Mouse (Mus musculus) midbrain, embryonic 11.5 days (tissue): Measurements from ENCODE around the gene Fam189b. TPM values are rescaled to one million over a fixed set of nuclear protein-coding genes. Genes with fewer than 3 reads are reported as not detected.

Experiments used
- ATAC-seq: fragments of 200-750 bp; cut with Nextera tagmentation; 2 replicates; pipeline ENCODE4 v1.8.0; 2017; ENCODE audit warnings: moderate TSS enrichment, moderate library complexity; ENCODE audit not compliant: low FRiP score
- DNase-seq: peaks from one replicate; pipeline ENCODE4 v3.0.0; 2015; ENCODE audit warnings: low spot score; ENCODE audit errors: missing footprints
- H3K27ac ChIP-seq: fragments of 300-500 bp; sonication (generic); 2 replicates; pipeline ENCODE4 v1.5.1; 2014; ENCODE audit warnings: low read depth, low read length
- H3K27me3 ChIP-seq: fragments of 300-500 bp; sonication (generic); 2 replicates; pipeline ENCODE4 v1.6.1; 2014; ENCODE audit warnings: mild to moderate bottlenecking, low read length, moderate library complexity, mixed read lengths; ENCODE audit not compliant: control insufficient read depth, insufficient read depth
- H3K36me3 ChIP-seq: fragments of 300-500 bp; sonication (generic); 2 replicates; pipeline ENCODE4 v1.6.1; 2014; ENCODE audit warnings: mild to moderate bottlenecking, low read length, moderate library complexity, mixed read lengths; ENCODE audit not compliant: control insufficient read depth, insufficient read depth
- H3K4me1 ChIP-seq: fragments of 300-500 bp; sonication (generic); 2 replicates; pipeline ENCODE4 v1.6.1; 2014; ENCODE audit warnings: low read length; ENCODE audit not compliant: control insufficient read depth, insufficient read depth
- H3K4me2 ChIP-seq: fragments of 300-500 bp; sonication (generic); 2 replicates; pipeline ENCODE4 v1.6.1; 2014; ENCODE audit warnings: mild to moderate bottlenecking, moderate library complexity
- H3K4me3 ChIP-seq: fragments of 300-500 bp; sonication (generic); 2 replicates; pipeline ENCODE4 v1.5.1; 2014; ENCODE audit warnings: low read depth, low read length
- H3K9ac ChIP-seq: fragments of 300-500 bp; sonication (generic); 2 replicates; pipeline ENCODE4 v1.6.1; 2014; ENCODE audit warnings: low read length
- H3K9me3 ChIP-seq: fragments of 300-500 bp; sonication (generic); 2 replicates; pipeline ENCODE4 v1.6.1; 2016; ENCODE audit warnings: low read length; ENCODE audit not compliant: control insufficient read depth
- WGBS: fragments of 180-500 bp; shearing (Covaris S2); extraction: QIAGEN DNeasy Blood & Tissue Kit; methylation state at CpG from one replicate; pipeline ENCODE4 v1.1.7; 2014; 5-methylcytosine and 5-hydroxymethylcytosine counted together
- polyA plus RNA-seq: library from polyadenylated mRNA; unstranded; fragments of >200 nt; fragmentation: Nextera tagmentation; extraction: Ambion mirVana; gene quantifications from 2 replicates; pipeline ENCODE4 v1.2.1, GENCODE M21; 2014

Fam189b gene
- polyA plus RNA-seq, 1 experiment from 2014 or later, result 20.2 TPM

DNA sequence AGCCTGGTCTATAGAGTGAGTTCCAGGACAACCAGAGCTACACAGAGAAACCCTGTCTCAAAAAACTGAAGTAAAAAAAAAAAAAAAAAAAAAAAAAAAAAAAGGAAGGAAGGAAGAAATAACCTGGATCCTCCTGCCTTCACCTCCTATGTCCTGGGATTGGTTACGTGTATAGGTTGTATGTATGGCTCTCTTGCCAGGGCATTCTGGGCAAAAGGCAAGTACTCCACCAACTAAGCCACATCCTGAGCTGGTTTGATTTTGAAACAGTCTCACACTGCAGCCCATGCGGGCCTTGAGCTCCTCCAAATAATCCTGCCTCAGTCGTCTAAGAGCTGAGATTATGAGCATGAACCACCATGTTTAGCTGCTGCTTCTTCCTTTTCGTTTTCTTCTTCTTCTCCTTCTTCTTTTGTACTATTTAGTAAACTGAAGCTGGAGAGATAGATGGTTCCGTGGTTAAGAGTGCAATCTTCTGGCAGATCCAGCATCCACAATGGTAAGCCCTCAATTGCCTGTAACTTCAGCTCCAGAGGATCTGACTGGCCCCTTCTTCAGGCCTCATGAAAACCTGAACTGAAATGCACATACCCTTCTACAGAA, 19.2 kb upstream of the Fam189b start:
- no peak overlapping the region for H3K4me3 ChIP-seq
- no peaks in the 10 kb centered on the region for H3K27me3 ChIP-seq
- peak overlapping the region; percentile 93; the same call in 1 of the 2 replicates for H3K9ac ChIP-seq
- H3K27ac ChIP-seq, result no peak overlapping the region
- 70% methylated on average over 5 of the region's 5 CpGs for WGBS
- peaks cover 14% of the 10 kb centered on the region for H3K4me1 ChIP-seq
- ATAC-seq, result no peak
- peaks cover 9% of the 10 kb centered on the region for H3K36me3 ChIP-seq
- no peaks in the 10 kb centered on the region for H3K9me3 ChIP-seq
- DNase-seq, result no peak
- peak overlapping the region; percentile 58 for H3K4me2 ChIP-seq

DNA sequence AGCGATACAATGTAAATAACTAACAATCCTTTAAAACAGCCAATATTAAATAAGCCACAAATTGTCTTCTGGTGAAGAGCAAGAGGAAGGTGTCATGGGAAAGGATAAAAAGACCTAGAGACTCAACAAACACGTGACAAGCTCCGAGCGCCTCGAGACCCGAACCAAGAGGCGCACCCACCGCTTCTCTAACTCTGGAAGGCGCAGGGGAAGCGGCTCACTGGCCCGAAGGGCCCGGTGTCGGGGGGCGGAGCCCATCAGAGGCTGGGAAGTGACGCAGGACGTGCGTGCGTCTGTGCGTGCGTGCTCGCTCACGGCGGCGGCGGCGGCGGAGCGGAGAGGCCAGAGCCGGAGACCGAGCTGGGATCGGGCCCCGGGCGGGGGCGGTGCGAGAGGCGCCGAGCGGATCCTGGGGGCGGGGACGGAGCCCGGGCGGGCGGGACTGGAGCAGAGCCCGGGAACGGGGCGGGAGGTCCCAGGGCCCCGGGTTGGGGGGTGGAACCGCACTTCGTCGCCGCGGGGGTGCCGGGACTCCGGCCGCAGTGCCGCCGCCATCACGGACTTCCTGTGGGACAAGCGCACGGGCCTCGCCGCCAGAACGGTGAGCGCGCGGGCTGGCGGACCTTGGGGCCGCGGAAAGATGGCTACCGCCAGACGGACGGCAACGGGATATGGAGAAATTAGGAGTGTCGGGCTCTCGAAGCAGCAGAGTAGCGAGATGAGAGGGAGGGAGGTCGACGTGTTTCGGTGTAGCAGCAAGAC, 18.3 kb upstream of the Fam189b start, which contains the start of gene Clk2:
Gene Clk2 (plus strand): TSS at position 290 of the 762 bp plus-strand sequence.
- ATAC-seq (peak; percentile 97), DNase-seq (peak; percentile 99)
- Histone ChIP-seq H3K9me3 (no peaks in the 10 kb centered on the region), H3K4me3 (peak within 1 kb of the TSS; percentile 95), H3K27me3 (no peaks in the 10 kb centered on the region), H3K36me3 (peaks cover 18% of the 10 kb centered on the region), H3K27ac (peak within 1 kb of the TSS; percentile 79), H3K4me2 (peak within 1 kb of the TSS; percentile 58), H3K9ac (peak within 1 kb of the TSS; percentile 93), H3K4me1 (peaks cover 14% of the 10 kb centered on the region)
- under 1% methylated on average over 64 of the region's 79 CpGs for WGBS

GRCm38 (mm10) chr3:89165268-89165870, 17.6 kb upstream of the Fam189b start:
- Histone ChIP-seq H3K27me3 (no peaks in the 10 kb centered on the region), H3K9me3 (no peaks in the 10 kb centered on the region), H3K4me1 (peaks cover 14% of the 10 kb centered on the region), H3K27ac (peak overlapping the region; percentile 79), H3K4me3 (peak overlapping the region; percentile 95), H3K9ac (peak overlapping the region; percentile 93), H3K4me2 (peak overlapping the region; percentile 58), H3K36me3 (peaks cover 23% of the 10 kb centered on the region)
- ATAC-seq (no peak), DNase-seq (peak; percentile 88)
- 28% methylated on average over 12 of the region's 12 CpGs for WGBS

DNA sequence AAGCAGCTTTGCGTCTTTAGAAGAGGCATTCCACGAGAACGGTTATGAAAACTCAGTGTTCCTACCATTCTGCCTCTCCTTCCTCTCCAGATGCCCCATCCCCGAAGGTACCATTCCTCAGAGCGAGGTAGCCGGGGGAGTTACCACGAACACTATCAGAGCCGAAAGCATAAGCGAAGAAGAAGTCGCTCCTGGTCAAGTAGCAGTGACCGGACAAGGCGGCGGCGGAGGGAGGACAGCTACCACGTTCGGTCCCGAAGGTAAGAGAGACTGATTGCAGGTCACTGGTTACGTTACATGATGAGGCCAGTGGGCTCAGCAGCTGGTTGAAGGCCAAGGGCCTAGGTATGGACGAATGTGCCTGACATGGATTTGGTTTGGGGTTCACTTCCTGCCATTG, 16.0 kb upstream of the Fam189b start:
- no peak for DNase-seq
- Histone ChIP-seq H3K36me3 (peaks cover 32% of the 10 kb centered on the region), H3K9ac (no peak overlapping the region), H3K4me2 (no peak overlapping the region), H3K9me3 (no peaks in the 10 kb centered on the region), H3K27me3 (no peaks in the 10 kb centered on the region), H3K4me1 (peaks cover 14% of the 10 kb centered on the region), H3K27ac (no peak overlapping the region), H3K4me3 (no peak overlapping the region)
- ATAC-seq, result no peak
- WGBS, result 95% methylated on average over 19 of the region's 19 CpGs

- Histone ChIP-seq H3K36me3 (peaks cover 44% of the 10 kb centered on the region), H3K9ac (no peak overlapping the region), H3K27ac (no peak overlapping the region), H3K9me3 (no peaks in the 10 kb centered on the region), H3K4me2 (no peak overlapping the region), H3K4me1 (peaks cover 9% of the 10 kb centered on the region), H3K4me3 (no peak overlapping the region), H3K27me3 (no peaks in the 10 kb centered on the region)
- WGBS, result 93% methylated on average over 11 of the region's 11 CpGs
- no peak for DNase-seq
- no peak for ATAC-seq
Measured at GRCm38 (mm10) chr3:89174844-89175243, 8.1 kb upstream of the Fam189b start.

DNA sequence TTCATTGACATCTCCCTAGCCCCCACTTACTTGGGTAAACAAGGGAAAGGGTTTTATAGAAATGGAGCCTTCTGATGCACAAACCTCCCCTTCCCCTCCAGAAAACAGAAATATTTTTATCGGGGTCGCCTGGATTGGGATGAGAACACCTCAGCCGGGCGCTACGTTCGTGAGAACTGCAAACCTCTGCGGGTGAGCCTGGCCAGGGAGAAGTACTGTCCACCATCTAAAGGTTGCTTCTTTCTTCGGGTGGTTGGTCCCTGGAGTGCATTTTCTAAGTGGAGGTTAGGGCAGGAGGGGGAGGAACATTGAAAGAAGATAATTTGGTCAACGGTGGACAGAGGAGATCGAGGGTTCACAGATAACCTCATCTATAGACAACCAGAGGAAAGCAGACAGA, 7.4 kb upstream of the Fam189b start:
- 96% methylated on average over 10 of the region's 10 CpGs for WGBS
- no peak for DNase-seq
- no peaks in the 10 kb centered on the region for H3K9me3 ChIP-seq
- no peak overlapping the region for H3K9ac ChIP-seq
- ATAC-seq, result no peak
- H3K4me3 ChIP-seq, result no peak overlapping the region
- H3K27me3 ChIP-seq, result no peaks in the 10 kb centered on the region
- H3K4me1 ChIP-seq, result peaks cover 9% of the 10 kb centered on the region
- no peak overlapping the region for H3K27ac ChIP-seq
- H3K36me3 ChIP-seq, result peaks cover 39% of the 10 kb centered on the region
- H3K4me2 ChIP-seq, result no peak overlapping the region

DNA sequence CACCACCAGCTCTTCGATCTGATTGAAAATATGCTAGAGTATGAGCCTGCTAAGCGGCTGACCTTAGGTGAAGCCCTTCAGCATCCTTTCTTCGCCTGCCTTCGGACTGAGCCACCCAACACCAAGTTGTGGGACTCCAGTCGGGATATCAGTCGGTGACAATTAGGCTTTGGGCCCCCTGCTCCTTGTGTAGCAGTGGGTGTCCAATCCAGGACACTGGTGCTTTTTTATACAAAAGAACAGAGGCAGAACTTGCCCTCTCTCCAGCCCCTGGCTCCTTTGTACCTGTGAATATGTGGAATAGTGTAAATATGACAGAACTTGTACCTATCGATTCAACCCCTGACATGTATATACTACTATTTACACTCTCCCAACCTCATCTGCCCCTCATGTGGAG, 6.5 kb upstream of the Fam189b start:
- ATAC-seq, result peak; percentile 7; the same call in 1 of the 2 replicates
- H3K36me3 ChIP-seq, result peaks cover 37% of the 10 kb centered on the region

GRCm38 (mm10) chr3:89177242-89178106, 5.5 kb upstream of the Fam189b start, which contains the start of gene Scamp3:
Gene Scamp3 (plus strand): TSS chr3:89177473.
- peaks cover 9% of the 10 kb centered on the region for H3K4me1 ChIP-seq
- peak within 1 kb of the TSS; percentile 55 for H3K4me3 ChIP-seq
- no peaks in the 10 kb centered on the region for H3K9me3 ChIP-seq
- ATAC-seq (peak; percentile 95), DNase-seq (peak; percentile 99)
- under 1% methylated on average over 43 of the region's 43 CpGs for WGBS
- peak within 1 kb of the TSS; percentile 85 for H3K4me2 ChIP-seq
- H3K9ac ChIP-seq, result peak within 1 kb of the TSS; percentile 82
- no peaks in the 10 kb centered on the region for H3K27me3 ChIP-seq
- peaks cover 32% of the 10 kb centered on the region for H3K36me3 ChIP-seq
- no peak within 1 kb of the TSS; the same call in 1 of the 2 replicates for H3K27ac ChIP-seq

More for the DNA sequence above, 6.5 kb upstream of the Fam189b start:
- H3K9me3 ChIP-seq, result no peaks in the 10 kb centered on the region
- no peak overlapping the region for H3K27ac ChIP-seq
- H3K4me1 ChIP-seq, result peaks cover 9% of the 10 kb centered on the region
- DNase-seq, result no peak
- 86% methylated on average over 7 of the region's 7 CpGs for WGBS
- no peak overlapping the region for H3K4me3 ChIP-seq
- H3K4me2 ChIP-seq, result no peak overlapping the region
- no peak overlapping the region for H3K9ac ChIP-seq
- H3K27me3 ChIP-seq, result no peaks in the 10 kb centered on the region
